Mouse (Mus musculus) embryonic fibroblast, embryonic 13.5 days (primary cell): ENCODE data around the gene 4930535I16Rik.

Experiments used
- CTCF ChIP-seq: IDR thresholded peaks from 2 replicates; pipeline ENCODE4 v1.5.1; 2011; ENCODE audit warnings: mild to moderate bottlenecking, control low read depth, low read length, moderate library complexity, borderline replicate concordance; ENCODE audit not compliant: insufficient read depth
- POLR2A ChIP-seq: IDR thresholded peaks from 2 replicates; pipeline ENCODE4 v1.6.1; 2011; ENCODE audit warnings: low read depth, mild to moderate bottlenecking, control low read depth, low read length, moderate library complexity

GRCm38 (mm10) chr4:123952059-123952458, 34.2 kb upstream of the 4930535I16Rik start:
- TF ChIP-seq CTCF: no peak
- no peak for TF ChIP-seq POLR2A
